26 mouse cellular contexts compared by ENCODE assay signal in genomic region chr11:4215061-4215460, GRCm38 (mm10). TPM values are rescaled to one million over a fixed set of nuclear protein-coding genes. Genes with fewer than 3 reads are reported as not detected.
DNase-seq lines count a peak whose midpoint lies in the region; ATAC-seq lines count a peak whose summit lies in the region.
"Had no signal": no experiment of that assay in that cellular context is flagged by ENCODE, and none has a peak within 500 bp of the region (broad histone marks: within the 10 kb centered on the region; RNA-seq: fewer than 3 reads in every experiment).

No protein-coding gene starts in this region.

- no peak for DNase-seq in embryonic facial prominence, embryonic 10.5 days (ENCODE audit: low spot score)
- DNase-seq in heart, adult 11 months, result peak; percentile 93
- DNase-seq in heart, postnatal 36 days, result no peak
- DNase-seq in limb, embryonic 10.5 days (ENCODE audit: low spot score), result no peak
- DNase-seq in spleen, postnatal 10 days (ENCODE audit: low spot score in 2 of 2), result no peak
- DNase-seq: adrenal gland, adult 2 months; adrenal gland, postnatal 14 days; adrenal gland, postnatal 36 days; B cell, adult 2 months; cerebellum, adult 11 months; cerebellum, adult 18-20 months; cerebellum, adult 8-10 months; cerebellum, adult 9-11 months; cerebellum, postnatal 14 days; cerebellum, postnatal 36 days; embryo, embryonic 11 days had no signal

- no peaks in the 10 kb centered on the region for H3K27me3 ChIP-seq in embryonic facial prominence, embryonic 15.5 days
- peaks cover 28% of the 10 kb centered on the region for H3K27me3 ChIP-seq in embryonic facial prominence, embryonic 10.5 days (replicated peaks; ENCODE audit: low read depth, poor library complexity, severe bottlenecking)
- no peaks in the 10 kb centered on the region for H3K27me3 ChIP-seq in limb, embryonic 15.5 days
- peaks cover 27% of the 10 kb centered on the region for H3K27me3 ChIP-seq in limb, embryonic 10.5 days (ENCODE audit: low read depth, poor library complexity, severe bottlenecking)
- H3K27me3 ChIP-seq: CH12.LX had no signal

- H3K4me1 ChIP-seq in embryonic facial prominence, embryonic 15.5 days, result peaks cover 21% of the 10 kb centered on the region
- peaks cover 18% of the 10 kb centered on the region for H3K4me1 ChIP-seq in embryonic facial prominence, embryonic 10.5 days
- H3K4me1 ChIP-seq in limb, embryonic 15.5 days, result peaks cover 27% of the 10 kb centered on the region
- peaks cover 16% of the 10 kb centered on the region for H3K4me1 ChIP-seq in limb, embryonic 10.5 days

- ATAC-seq in embryonic facial prominence, embryonic 15.5 days (ENCODE audit: insufficient number of reproducible peaks, low FRiP score, low TSS enrichment, low read depth), result no peak
- ATAC-seq in limb, embryonic 15.5 days (ENCODE audit: insufficient number of reproducible peaks, low FRiP score, low TSS enrichment, low read depth), result no peak
- ATAC-seq: CD4-positive, CD25-positive, alpha-beta regulatory T cell, adult 4 months; forebrain, embryonic 14.5 days; forebrain, embryonic 16.5 days had no signal

- H3K9me3 ChIP-seq in embryonic facial prominence, embryonic 15.5 days (replicated peaks), result no peaks in the 10 kb centered on the region
- H3K9me3 ChIP-seq in embryonic facial prominence, embryonic 10.5 days, result peaks cover 5% of the 10 kb centered on the region; the same call in 1 of the 2 replicates
- H3K9me3 ChIP-seq in limb, embryonic 15.5 days, result no peaks in the 10 kb centered on the region
- no peaks in the 10 kb centered on the region for H3K9me3 ChIP-seq in limb, embryonic 10.5 days (replicated peaks)
- H3K9me3 ChIP-seq: embryonic facial prominence, embryonic 12.5 days; forebrain, embryonic 10.5 days; forebrain, embryonic 12.5 days had no signal

- H3K4me2 ChIP-seq in embryonic facial prominence, embryonic 15.5 days (replicated peaks), result no peak overlapping the region
- no peak overlapping the region for H3K4me2 ChIP-seq in limb, embryonic 15.5 days
- H3K4me2 ChIP-seq: embryonic facial prominence, embryonic 12.5 days; forebrain, embryonic 12.5 days had no signal

- peaks cover 60% of the 10 kb centered on the region for H3K36me3 ChIP-seq in embryonic facial prominence, embryonic 15.5 days
- peaks cover 62% of the 10 kb centered on the region for H3K36me3 ChIP-seq in embryonic facial prominence, embryonic 10.5 days (replicated peaks)
- peaks cover 61% of the 10 kb centered on the region for H3K36me3 ChIP-seq in limb, embryonic 15.5 days
- peaks cover 53% of the 10 kb centered on the region for H3K36me3 ChIP-seq in limb, embryonic 10.5 days

- peak overlapping the region; percentile 71; the same call in 1 of the 2 replicates for H3K27ac ChIP-seq in embryonic facial prominence, embryonic 15.5 days (replicated peaks)
- no peak overlapping the region for H3K27ac ChIP-seq in embryonic facial prominence, embryonic 10.5 days (replicated peaks)
- peak overlapping the region; percentile 81; the same call in 1 of the 2 replicates for H3K27ac ChIP-seq in limb, embryonic 15.5 days
- H3K27ac ChIP-seq in limb, embryonic 10.5 days, result no peak overlapping the region
- H3K27ac ChIP-seq: embryonic facial prominence, embryonic 12.5 days; forebrain, embryonic 10.5 days; forebrain, embryonic 12.5 days had no signal

- H3K9ac ChIP-seq in embryonic facial prominence, embryonic 15.5 days, result no peak overlapping the region
- no peak overlapping the region for H3K9ac ChIP-seq in limb, embryonic 15.5 days
- H3K9ac ChIP-seq: embryonic facial prominence, embryonic 12.5 days; forebrain, embryonic 12.5 days had no signal

- no peak overlapping the region for H3K4me3 ChIP-seq in embryonic facial prominence, embryonic 15.5 days (replicated peaks)
- H3K4me3 ChIP-seq in embryonic facial prominence, embryonic 10.5 days, result no peak overlapping the region
- H3K4me3 ChIP-seq in limb, embryonic 15.5 days, result no peak overlapping the region
- H3K4me3 ChIP-seq in limb, embryonic 10.5 days, result no peak overlapping the region
- H3K4me3 ChIP-seq: embryonic facial prominence, embryonic 12.5 days; erythroblast, embryonic 14.5 days; forebrain, embryonic 10.5 days; forebrain, embryonic 12.5 days had no signal

- WGBS in embryonic facial prominence, embryonic 15.5 days, result 85% methylated on average over 10 of the region's 10 CpGs
- 86% methylated on average over 10 of the region's 10 CpGs for WGBS in embryonic facial prominence, embryonic 10.5 days
- 76% methylated on average over 10 of the region's 10 CpGs for WGBS in limb, embryonic 15.5 days
- 78% methylated on average over 10 of the region's 10 CpGs for WGBS in limb, embryonic 10.5 days

- intact Hi-C loops in heart, postnatal 36 days (cut with DNase I), result no loop called here

RNA-seq across cellular contexts. Expression of gene Castor1, which starts 3.0 kb away (rescaled TPM):
- polyA plus RNA-seq in embryonic facial prominence, embryonic 15.5 days (2015; fragmentation: Nextera tagmentation; extraction: Ambion mirVana), result 13.1 and 14.0 TPM in 2 replicates
- 2.2 and 2.4 TPM in 2 replicates for polyA plus RNA-seq in embryonic facial prominence, embryonic 10.5 days (2016; fragmentation: Nextera tagmentation; extraction: Ambion mirVana)
- total RNA-seq in heart, postnatal 36 days (2021), result 1 to 10 TPM; 5.2 to 5.5 TPM
- 15.2 and 20.6 TPM in 2 replicates for polyA plus RNA-seq in limb, embryonic 15.5 days (2015; fragmentation: Nextera tagmentation; extraction: Ambion mirVana)
- polyA plus RNA-seq in limb, embryonic 10.5 days (2016; fragmentation: Nextera tagmentation; extraction: Ambion mirVana), result 1.8 and 2.1 TPM in 2 replicates

RNA-seq across cellular contexts. Expression of gene Osm, which starts 21.2 kb away (rescaled TPM):
- polyA plus RNA-seq in embryonic facial prominence, embryonic 15.5 days (2015; fragmentation: Nextera tagmentation; extraction: Ambion mirVana), result 0.20 and 0.21 TPM in 2 replicates
- not detected in 2 replicates for polyA plus RNA-seq in embryonic facial prominence, embryonic 10.5 days (2016; fragmentation: Nextera tagmentation; extraction: Ambion mirVana)
- not detected for total RNA-seq in heart, postnatal 36 days (2021)
- 0.12 and 0.23 TPM in 2 replicates for polyA plus RNA-seq in limb, embryonic 15.5 days (2015; fragmentation: Nextera tagmentation; extraction: Ambion mirVana)
- not detected in 2 replicates for polyA plus RNA-seq in limb, embryonic 10.5 days (2016; fragmentation: Nextera tagmentation; extraction: Ambion mirVana)
- total RNA-seq: adrenal gland, postnatal 14 days had no signal
- polyA plus RNA-seq: embryonic facial prominence, embryonic 12.5 days; forebrain, embryonic 10.5 days; forebrain, embryonic 12.5 days; forebrain, embryonic 16.5 days had no signal

RNA-seq across cellular contexts. Expression of gene Tbc1d10a, which starts 28.5 kb away (rescaled TPM):
- 56.1 and 56.2 TPM in 2 replicates for polyA plus RNA-seq in embryonic facial prominence, embryonic 15.5 days (2015; fragmentation: Nextera tagmentation; extraction: Ambion mirVana)
- 27.4 and 31.0 TPM in 2 replicates for polyA plus RNA-seq in embryonic facial prominence, embryonic 10.5 days (2016; fragmentation: Nextera tagmentation; extraction: Ambion mirVana)
- total RNA-seq in heart, postnatal 36 days (2021), result 10 to 100 TPM in 1 of 2 experiments, 1 to 10 TPM in 1; 8.6 to 11.2 TPM
- 58.7 and 61.9 TPM in 2 replicates for polyA plus RNA-seq in limb, embryonic 15.5 days (2015; fragmentation: Nextera tagmentation; extraction: Ambion mirVana)
- 27.4 and 37.4 TPM in 2 replicates for polyA plus RNA-seq in limb, embryonic 10.5 days (2016; fragmentation: Nextera tagmentation; extraction: Ambion mirVana)

RNA-seq across cellular contexts. Expression of gene Lif, which starts 42.3 kb away (rescaled TPM):
- 0.32 and 0.67 TPM in 2 replicates for polyA plus RNA-seq in embryonic facial prominence, embryonic 15.5 days (2015; fragmentation: Nextera tagmentation; extraction: Ambion mirVana)
- 0.09 and 0.36 TPM in 2 replicates for polyA plus RNA-seq in embryonic facial prominence, embryonic 10.5 days (2016; fragmentation: Nextera tagmentation; extraction: Ambion mirVana)
- under 1 TPM; 0.16 to 0.50 TPM for total RNA-seq in heart, postnatal 36 days (2021)
- polyA plus RNA-seq in limb, embryonic 15.5 days (2015; fragmentation: Nextera tagmentation; extraction: Ambion mirVana), result 0.49 and 0.53 TPM in 2 replicates
- polyA plus RNA-seq in limb, embryonic 10.5 days (2016; fragmentation: Nextera tagmentation; extraction: Ambion mirVana), result 0.05 and 0.06 TPM in 2 replicates
- polyA plus RNA-seq: erythroblast, embryonic 14.5 days; forebrain, embryonic 12.5 days; forebrain, embryonic 14.5 days had no signal

RNA-seq across cellular contexts. Expression of gene Sf3a1, which starts 54.9 kb away (rescaled TPM):
- polyA plus RNA-seq in embryonic facial prominence, embryonic 15.5 days (2015; fragmentation: Nextera tagmentation; extraction: Ambion mirVana), result 50.5 and 57.7 TPM in 2 replicates
- polyA plus RNA-seq in embryonic facial prominence, embryonic 10.5 days (2016; fragmentation: Nextera tagmentation; extraction: Ambion mirVana), result 102 and 105 TPM in 2 replicates
- 10 to 100 TPM; 32.7 to 36.7 TPM for total RNA-seq in heart, postnatal 36 days (2021)
- 44.9 and 45.2 TPM in 2 replicates for polyA plus RNA-seq in limb, embryonic 15.5 days (2015; fragmentation: Nextera tagmentation; extraction: Ambion mirVana)
- polyA plus RNA-seq in limb, embryonic 10.5 days (2016; fragmentation: Nextera tagmentation; extraction: Ambion mirVana), result 101 and 105 TPM in 2 replicates

Comparison
In these comparisons a context has a peak if more than half of its experiments do, and no peak if none do; other contexts are left out.
1. H3K27ac ChIP-seq: peak in embryonic facial prominence, embryonic 15.5 days (single experiment) and limb, embryonic 15.5 days (single experiment); none in embryonic facial prominence, embryonic 10.5 days (single experiment) and limb, embryonic 10.5 days (single experiment).